Mouse (Mus musculus) limb, embryonic 14.5 days (tissue): Measurements from ENCODE around the gene Ccr10. TPM values are rescaled to one million over a fixed set of nuclear protein-coding genes. Genes with fewer than 3 reads are reported as not detected.

Experiments used
- ATAC-seq: fragments of 200-750 bp; cut with Nextera tagmentation; 2 replicates; pipeline ENCODE4 v1.8.0; 2017; ENCODE audit warnings: low read depth, moderate number of reproducible peaks, moderate TSS enrichment; ENCODE audit not compliant: low FRiP score
- DNase-seq: peaks from one replicate; pipeline ENCODE4 v3.0.0-alpha.2; 2015; ENCODE audit warnings: low spot score
- H3K27ac ChIP-seq: fragments of 300-500 bp; sonication (generic); replicated peaks from 2 replicates; pipeline ENCODE4 v1.5.1; 2014; ENCODE audit warnings: low read depth, mild to moderate bottlenecking, low read length, moderate library complexity, mixed read lengths
- H3K27me3 ChIP-seq: fragments of 300-500 bp; sonication (generic); 2 replicates; pipeline ENCODE4 v1.6.1; 2014; ENCODE audit warnings: low read length, mixed read lengths; ENCODE audit not compliant: control insufficient read depth, insufficient read depth
- H3K36me3 ChIP-seq: fragments of 300-500 bp; sonication (generic); 2 replicates; pipeline ENCODE4 v1.6.1; 2014; ENCODE audit warnings: mild to moderate bottlenecking, low read length, moderate library complexity, mixed read lengths; ENCODE audit not compliant: control insufficient read depth, insufficient read depth
- H3K4me1 ChIP-seq: fragments of 300-500 bp; sonication (generic); 2 replicates; pipeline ENCODE4 v1.6.1; 2014; ENCODE audit warnings: antibody characterized with exemption, low read length, mixed read lengths; ENCODE audit not compliant: control insufficient read depth, insufficient read depth
- H3K4me2 ChIP-seq: fragments of 300-500 bp; sonication (generic); replicated peaks from 2 replicates; pipeline ENCODE4 v1.6.1; 2014; ENCODE audit warnings: low read depth, mild to moderate bottlenecking, low read length, moderate library complexity; ENCODE audit not compliant: severe bottlenecking
- H3K4me3 ChIP-seq: fragments of 300-500 bp; sonication (generic); replicated peaks from 2 replicates; pipeline ENCODE4 v1.5.1; 2014; ENCODE audit warnings: low read length
- H3K9ac ChIP-seq: fragments of 300-500 bp; sonication (generic); 2 replicates; pipeline ENCODE4 v1.6.1; 2014; ENCODE audit warnings: mild to moderate bottlenecking, low read depth, low read length, moderate library complexity; ENCODE audit not compliant: severe bottlenecking
- H3K9me3 ChIP-seq: fragments of 300-500 bp; sonication (generic); 2 replicates; pipeline ENCODE4 v1.6.1; 2016; ENCODE audit warnings: low read length; ENCODE audit not compliant: control insufficient read depth
- POLR2A ChIP-seq: fragments of 200-500 bp; IDR thresholded peaks from 2 replicates; pipeline ENCODE4 v1.8.0; 2012; ENCODE audit warnings: inconsistent platforms, mild to moderate bottlenecking, moderate library complexity, borderline replicate concordance; ENCODE audit not compliant: insufficient read depth, insufficient read length; ENCODE audit errors: extremely low read depth
- WGBS: fragments of 180-500 bp; shearing (Covaris S2); extraction: QIAGEN DNeasy Blood & Tissue Kit; methylation state at CpG from one replicate; pipeline ENCODE4 v1.1.7; 2014; 5-methylcytosine and 5-hydroxymethylcytosine counted together
- polyA plus RNA-seq, 2 experiments: library from polyadenylated mRNA; depleted of rRNA in 1 of 2; stranded (reverse) in 1 of 2; unstranded in 1 of 2; fragments of >200 nt; fragmentation: Nextera tagmentation in 1 of 2; extraction: Ambion mirVana in 1 of 2; gene quantifications; 2 replicates each; pipeline versions ENCODE4 v1.2.1 to v1.2.3; 2012 to 2014

Ccr10 gene
- polyA plus RNA-seq (2012; rRNA removed) (0.09 and 0.17 TPM in 2 replicates), polyA plus RNA-seq (2014; fragmentation: Nextera tagmentation; extraction: Ambion mirVana) (0.11 and 0.41 TPM in 2 replicates)

GRCm38 (mm10) chr11:101174851-101175628 is at the start of gene Ccr10:
TSS of gene Ccr10 (minus strand) at chr11:101175443.
- Histone ChIP-seq H3K9me3 (no peaks in the 10 kb centered on the region), H3K4me1 (peaks cover 27% of the 10 kb centered on the region), H3K27me3 (peaks cover 49% of the 10 kb centered on the region), H3K27ac (no peak within 1 kb of the TSS), H3K9ac (peak within 1 kb of the TSS; percentile 41; the same call in 1 of the 2 replicates), H3K36me3 (no peaks in the 10 kb centered on the region), H3K4me3 (peak within 1 kb of the TSS; percentile 35), H3K4me2 (peak within 1 kb of the TSS; percentile 80)
- TF ChIP-seq POLR2A: no peak
- ATAC-seq (no peak), DNase-seq (no peak)
- 19% methylated on average over 14 of the region's 14 CpGs for WGBS

- Histone ChIP-seq H3K4me2 (no peak overlapping the region), H3K4me3 (no peak overlapping the region), H3K4me1 (peaks cover 6% of the 10 kb centered on the region), H3K9me3 (no peaks in the 10 kb centered on the region), H3K27ac (no peak overlapping the region), H3K36me3 (no peaks in the 10 kb centered on the region), H3K27me3 (no peaks in the 10 kb centered on the region), H3K9ac (no peak overlapping the region)
- 79% methylated on average over 3 of the region's 3 CpGs for WGBS
- DNase-seq (no peak), ATAC-seq (no peak)
- TF ChIP-seq POLR2A: no peak
These were observed 49.1 kb upstream of the Ccr10 start for GRCm38 (mm10) chr11:101224337-101224736.

- Histone ChIP-seq H3K9me3 (no peaks in the 10 kb centered on the region), H3K9ac (no peak overlapping the region), H3K4me2 (no peak overlapping the region), H3K4me1 (peaks cover 6% of the 10 kb centered on the region), H3K36me3 (peaks cover 8% of the 10 kb centered on the region; the same call in 1 of the 2 replicates), H3K27ac (no peak overlapping the region), H3K4me3 (no peak overlapping the region), H3K27me3 (no peaks in the 10 kb centered on the region)
- ATAC-seq: no peak
- DNase-seq: no peak
- TF ChIP-seq POLR2A: no peak
- 88% methylated on average over 8 of the region's 8 CpGs for whole genome bisulfite sequencing
These were observed 46.2 kb upstream of the Ccr10 start for GRCm38 (mm10) chr11:101221306-101221986.

GRCm38 (mm10) chr11:101220853-101221252 is 45.6 kb upstream of the Ccr10 start:
- H3K27me3 ChIP-seq: no peaks in the 10 kb centered on the region
- H3K4me3 ChIP-seq: no peak overlapping the region
- H3K27ac ChIP-seq: no peak overlapping the region
- ATAC-seq (no peak), DNase-seq (no peak)
- no peak overlapping the region for H3K9ac ChIP-seq
- peaks cover 6% of the 10 kb centered on the region for H3K4me1 ChIP-seq
- H3K9me3 ChIP-seq: no peaks in the 10 kb centered on the region
- H3K4me2 ChIP-seq: no peak overlapping the region
- H3K36me3 ChIP-seq: peaks cover 11% of the 10 kb centered on the region; the same call in 1 of the 2 replicates
- no peak for TF ChIP-seq POLR2A
- WGBS: 68% methylated on average over 2 of the region's 2 CpGs

- no peaks in the 10 kb centered on the region for H3K4me1 ChIP-seq
- WGBS: 82% methylated on average over 10 of the region's 10 CpGs
- no peak overlapping the region for H3K4me3 ChIP-seq
- ATAC-seq: no peak
- peaks cover 33% of the 10 kb centered on the region for H3K36me3 ChIP-seq
- no peak overlapping the region for H3K4me2 ChIP-seq
- no peaks in the 10 kb centered on the region for H3K27me3 ChIP-seq
- H3K27ac ChIP-seq: no peak overlapping the region
- DNase-seq: no peak
- H3K9ac ChIP-seq: no peak overlapping the region
- no peak for TF ChIP-seq POLR2A
- H3K9me3 ChIP-seq: no peaks in the 10 kb centered on the region
These were observed 43.3 kb upstream of the Ccr10 start for GRCm38 (mm10) chr11:101218436-101219055.
